Mouse (Mus musculus): ENCODE results near the gene Rpl13a. TPM values are rescaled to one million over a fixed set of nuclear protein-coding genes. Genes with fewer than 3 reads are reported as not detected.

Gene Rpl13a
- polyA plus RNA-seq, 1 experiment, result 4,999 TPM

GRCm38 (mm10) chr7:45141319-45141718 is 12.8 kb upstream of the Rpl13a start:
- TF ChIP-seq POLR2A (IDR thresholded peaks at IDR 0.05; ENCODE audit: control insufficient read depth, extremely low read depth, insufficient read depth, low read length, poor library complexity), result no peak
- TF ChIP-seq CTCF (IDR thresholded peaks at IDR 0.05; ENCODE audit: borderline replicate concordance, control insufficient read depth, extremely low read depth, insufficient read depth, low read length, poor library complexity), result no peak
- H3K27me3 ChIP-seq (ENCODE audit: control insufficient read depth, insufficient read depth, low read length), result no peaks in the 10 kb centered on the region
- H3K36me3 ChIP-seq (ENCODE audit: control insufficient read depth, insufficient read depth, low read length), result no peaks in the 10 kb centered on the region
- no peak overlapping the region for H3K4me3 ChIP-seq (ENCODE audit: control insufficient read depth, insufficient read depth, low read length)
- H3K4me1 ChIP-seq (replicated peaks; ENCODE audit: control insufficient read depth, insufficient read depth, low read length), result peaks cover 50% of the 10 kb centered on the region
- WGBS, result 5% methylated on average over 3 of the region's 3 CpGs
- peak overlapping the region; percentile 65 for H3K27ac ChIP-seq (ENCODE audit: control insufficient read depth, insufficient read depth, low read length)
- DNase-seq, result peak; percentile 53

- WGBS, result 92% methylated on average over 8 of the region's 8 CpGs
- H3K4me1 ChIP-seq (replicated peaks; ENCODE audit: control insufficient read depth, insufficient read depth, low read length), result peaks cover 58% of the 10 kb centered on the region
- no peak for TF ChIP-seq CTCF (IDR thresholded peaks at IDR 0.05; ENCODE audit: borderline replicate concordance, control insufficient read depth, extremely low read depth, insufficient read depth, low read length, poor library complexity)
- TF ChIP-seq POLR2A (IDR thresholded peaks at IDR 0.05; ENCODE audit: control insufficient read depth, extremely low read depth, insufficient read depth, low read length, poor library complexity), result no peak
- no peak for DNase-seq
- no peaks in the 10 kb centered on the region for H3K36me3 ChIP-seq (ENCODE audit: control insufficient read depth, insufficient read depth, low read length)
- no peaks in the 10 kb centered on the region for H3K27me3 ChIP-seq (ENCODE audit: control insufficient read depth, insufficient read depth, low read length)
- H3K27ac ChIP-seq (ENCODE audit: control insufficient read depth, insufficient read depth, low read length), result no peak overlapping the region
- H3K4me3 ChIP-seq (ENCODE audit: control insufficient read depth, insufficient read depth, low read length), result no peak overlapping the region
These were observed 11.6 kb upstream of the Rpl13a start for GRCm38 (mm10) chr7:45139904-45140723.

- DNase-seq, result no peak
- Histone ChIP-seq H3K27ac (ENCODE audit: control insufficient read depth, insufficient read depth, low read length) (no peak overlapping the region), H3K4me1 (replicated peaks; ENCODE audit: control insufficient read depth, insufficient read depth, low read length) (peaks cover 69% of the 10 kb centered on the region), H3K27me3 (ENCODE audit: control insufficient read depth, insufficient read depth, low read length) (no peaks in the 10 kb centered on the region), H3K4me3 (ENCODE audit: control insufficient read depth, insufficient read depth, low read length) (no peak overlapping the region), H3K36me3 (ENCODE audit: control insufficient read depth, insufficient read depth, low read length) (no peaks in the 10 kb centered on the region)
- WGBS, result 100% methylated on average over 1 of the region's 1 CpGs
- no peak for TF ChIP-seq POLR2A (IDR thresholded peaks at IDR 0.05; ENCODE audit: control insufficient read depth, extremely low read depth, insufficient read depth, low read length, poor library complexity)
- TF ChIP-seq CTCF (IDR thresholded peaks at IDR 0.05; ENCODE audit: borderline replicate concordance, control insufficient read depth, extremely low read depth, insufficient read depth, low read length, poor library complexity), result no peak
These were observed 9.8 kb upstream of the Rpl13a start for GRCm38 (mm10) chr7:45138403-45138802.

GRCm38 (mm10) chr7:45137171-45138006 is 8.8 kb upstream of the Rpl13a start:
- Histone ChIP-seq H3K4me1 (replicated peaks; ENCODE audit: control insufficient read depth, insufficient read depth, low read length) (peaks cover 62% of the 10 kb centered on the region), H3K36me3 (ENCODE audit: control insufficient read depth, insufficient read depth, low read length) (no peaks in the 10 kb centered on the region), H3K4me3 (ENCODE audit: control insufficient read depth, insufficient read depth, low read length) (no peak overlapping the region), H3K27ac (ENCODE audit: control insufficient read depth, insufficient read depth, low read length) (peak overlapping the region; percentile 11; the same call in 1 of the 2 replicates), H3K27me3 (ENCODE audit: control insufficient read depth, insufficient read depth, low read length) (no peaks in the 10 kb centered on the region)
- peak; percentile 46 for DNase-seq
- 14% methylated on average over 12 of the region's 12 CpGs for WGBS
- TF ChIP-seq CTCF (IDR thresholded peaks at IDR 0.05; ENCODE audit: borderline replicate concordance, control insufficient read depth, extremely low read depth, insufficient read depth, low read length, poor library complexity) (no peak), POLR2A (IDR thresholded peaks at IDR 0.05; ENCODE audit: control insufficient read depth, extremely low read depth, insufficient read depth, low read length, poor library complexity) (no peak)

- TF ChIP-seq POLR2A (IDR thresholded peaks at IDR 0.05; ENCODE audit: control insufficient read depth, extremely low read depth, insufficient read depth, low read length, poor library complexity) (0 out of 2 replicates have a peak, but pooled peaks have one; percentile 36), CTCF (IDR thresholded peaks at IDR 0.05; ENCODE audit: borderline replicate concordance, control insufficient read depth, extremely low read depth, insufficient read depth, low read length, poor library complexity) (peak; percentile 96)
- Histone ChIP-seq H3K27ac (ENCODE audit: control insufficient read depth, insufficient read depth, low read length) (peak within 1 kb of the TSS; percentile 95), H3K4me1 (replicated peaks; ENCODE audit: control insufficient read depth, insufficient read depth, low read length) (peaks cover 51% of the 10 kb centered on the region), H3K36me3 (ENCODE audit: control insufficient read depth, insufficient read depth, low read length) (no peaks in the 10 kb centered on the region), H3K27me3 (ENCODE audit: control insufficient read depth, insufficient read depth, low read length) (no peaks in the 10 kb centered on the region), H3K4me3 (ENCODE audit: control insufficient read depth, insufficient read depth, low read length) (peak within 1 kb of the TSS; percentile 89)
- WGBS, result under 1% methylated on average over 29 of the region's 29 CpGs
- DNase-seq, result peak; percentile 89
These were observed 7.5 kb upstream of the Rpl13a start, which contains the start of the genes Gm45713 and Flt3l for GRCm38 (mm10) chr7:45135993-45136567. Gm45713 (minus strand) TSS chr7:45136231. Flt3l (minus strand) TSS chr7:45136432.

- WGBS, result 31% methylated on average over 3 of the region's 3 CpGs
- DNase-seq, result no peak
- Histone ChIP-seq H3K4me3 (ENCODE audit: control insufficient read depth, insufficient read depth, low read length) (peak overlapping the region; percentile 41), H3K27me3 (ENCODE audit: control insufficient read depth, insufficient read depth, low read length) (no peaks in the 10 kb centered on the region), H3K36me3 (ENCODE audit: control insufficient read depth, insufficient read depth, low read length) (no peaks in the 10 kb centered on the region), H3K4me1 (replicated peaks; ENCODE audit: control insufficient read depth, insufficient read depth, low read length) (peaks cover 51% of the 10 kb centered on the region), H3K27ac (ENCODE audit: control insufficient read depth, insufficient read depth, low read length) (peak overlapping the region; percentile 64)
- TF ChIP-seq POLR2A (IDR thresholded peaks at IDR 0.05; ENCODE audit: control insufficient read depth, extremely low read depth, insufficient read depth, low read length, poor library complexity) (no peak), CTCF (IDR thresholded peaks at IDR 0.05; ENCODE audit: borderline replicate concordance, control insufficient read depth, extremely low read depth, insufficient read depth, low read length, poor library complexity) (no peak)
These were observed 6.8 kb upstream of the Rpl13a start for GRCm38 (mm10) chr7:45135370-45135769.
